Comparison of ENCODE assay signal across 26 mouse cellular contexts in the genomic region with DNA sequence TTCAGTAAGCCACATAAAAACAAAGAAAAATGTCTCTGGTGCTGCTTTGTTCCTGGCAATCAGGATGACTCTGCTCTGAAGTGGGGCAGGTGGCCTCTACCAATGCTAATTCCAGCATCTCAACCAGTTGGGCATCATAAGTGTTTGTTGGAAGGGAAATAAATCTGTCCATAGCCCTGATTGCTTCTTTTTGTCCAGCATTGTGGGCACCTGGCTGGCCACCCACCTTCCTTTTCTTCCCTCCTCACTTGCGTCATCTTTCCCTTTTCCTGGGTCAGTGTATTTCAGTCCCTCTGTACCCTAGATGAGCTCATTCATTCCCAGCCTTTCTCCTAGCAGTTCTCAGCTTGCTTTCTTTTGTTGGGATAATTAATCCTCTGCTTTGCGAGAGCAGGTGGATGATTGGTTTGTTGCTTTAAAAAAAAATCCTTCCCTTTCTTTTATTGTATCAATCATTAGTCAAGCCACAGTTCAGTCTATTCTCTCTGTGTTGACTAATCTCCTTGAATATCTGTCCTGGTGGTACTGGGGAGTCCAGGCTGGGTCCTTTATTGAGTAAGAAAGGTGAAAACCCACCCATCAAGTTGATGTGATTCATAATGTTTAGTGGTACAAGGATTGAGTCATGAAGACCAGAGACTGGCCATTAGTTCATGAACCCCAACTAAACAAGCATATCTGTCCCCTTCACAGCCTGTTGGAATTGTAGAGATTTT.
DNase-seq lines count a peak whose midpoint lies in the region; ATAC-seq and TF ChIP-seq lines count a peak whose summit lies in the region.
"Had no signal": no experiment of that assay in that cellular context is flagged by ENCODE, and none has a peak within 500 bp of the region (broad histone marks: within the 10 kb centered on the region; RNA-seq: fewer than 3 reads in every experiment).

No protein-coding gene starts in this region.

- no peaks in the 10 kb centered on the region for H3K36me3 ChIP-seq in forebrain, embryonic 11.5 days (ENCODE audit: control insufficient read depth, insufficient read depth, low read length)
- H3K36me3 ChIP-seq: embryonic facial prominence, embryonic 12.5 days; hindbrain, embryonic 10.5 days had no signal

- peak; percentile 87 for ATAC-seq in forebrain, embryonic 11.5 days (replicated peaks; ENCODE audit: low FRiP score)
- ATAC-seq: activated CD4-positive, CD25-positive, alpha-beta regulatory T cell, adult 4 months; CD4-positive, CD25-positive, alpha-beta regulatory T cell, adult 4 months; liver, postnatal 0 days; Patski had no signal

- no peaks in the 10 kb centered on the region for H3K9me3 ChIP-seq in forebrain, embryonic 11.5 days (ENCODE audit: control insufficient read depth, low read length)
- H3K9me3 ChIP-seq: embryonic facial prominence, embryonic 12.5 days; hindbrain, embryonic 10.5 days had no signal

- H3K9ac ChIP-seq in forebrain, embryonic 11.5 days (ENCODE audit: low read length), result no peak overlapping the region
- H3K9ac ChIP-seq: embryonic facial prominence, embryonic 12.5 days; liver, postnatal 0 days had no signal

- H3K27me3 ChIP-seq in forebrain, embryonic 11.5 days (ENCODE audit: control insufficient read depth, insufficient read depth, low read length), result no peaks in the 10 kb centered on the region
- H3K27me3 ChIP-seq: embryonic facial prominence, embryonic 12.5 days; Patski had no signal

- no peak overlapping the region for H3K4me2 ChIP-seq in forebrain, embryonic 11.5 days (ENCODE audit: low read depth, low read length, severe bottlenecking)
- H3K4me2 ChIP-seq: embryonic facial prominence, embryonic 12.5 days had no signal

- TF ChIP-seq CTCF in olfactory bulb, adult 2 months (IDR thresholded peaks at IDR 0.05; ENCODE audit: insufficient read depth, low read depth, low read length), result no peak

- 5% methylated on average over 2 of the region's 2 CpGs for WGBS in forebrain, embryonic 11.5 days
- WGBS in olfactory bulb, adult 2 months, result 37% methylated on average over 2 of the region's 2 CpGs

- H3K4me1 ChIP-seq in forebrain, embryonic 11.5 days (replicated peaks; ENCODE audit: control insufficient read depth, insufficient read depth, low read length), result peaks cover 4% of the 10 kb centered on the region; the same call in 1 of the 2 replicates
- peaks cover 2% of the 10 kb centered on the region; the same call in 1 of the 2 replicates for H3K4me1 ChIP-seq in olfactory bulb, adult 2 months (ENCODE audit: control insufficient read depth, insufficient read depth, low read length)
- H3K4me1 ChIP-seq: embryonic facial prominence, embryonic 12.5 days had no signal

- DNase-seq in heart, adult 11 months, result peak; percentile 37
- no peak for DNase-seq in heart, postnatal 4 days
- peak; percentile 23 for DNase-seq in retina, postnatal 1 day
- DNase-seq in retina, embryonic 14.5 days (ENCODE audit: low spot score), result no peak
- peak; percentile 55 for DNase-seq in forebrain, embryonic 11.5 days (ENCODE audit: low spot score)
- DNase-seq in lung, postnatal 36 days, result no peak
- no peak for DNase-seq in adrenal gland, adult 8-10 months
- DNase-seq: adrenal gland, postnatal 25 days; cerebellum, adult 18-20 months; cerebellum, postnatal 25 days; gastrocnemius, postnatal 36 days; kidney, adult 2 months; kidney, postnatal 25 days; left cerebral cortex, postnatal 4 days; liver, postnatal 0 days; lung, postnatal 10 days; thymus, adult 18-20 months; thymus, postnatal 4 days had no signal

- no peak for TF ChIP-seq POLR2A in olfactory bulb, adult 2 months (IDR thresholded peaks at IDR 0.05; ENCODE audit: insufficient read depth, low read depth, low read length)

- no peak overlapping the region for H3K4me3 ChIP-seq in forebrain, embryonic 11.5 days (ENCODE audit: low read depth, low read length)
- H3K4me3 ChIP-seq in olfactory bulb, adult 2 months (ENCODE audit: insufficient read depth, low read depth, low read length), result no peak overlapping the region
- H3K4me3 ChIP-seq: embryonic facial prominence, embryonic 12.5 days; erythroblast, embryonic 14.5 days; hindbrain, embryonic 10.5 days; left cerebral cortex, adult 2 months had no signal

- H3K27ac ChIP-seq in forebrain, embryonic 11.5 days (ENCODE audit: low read depth, low read length), result no peak overlapping the region
- H3K27ac ChIP-seq in olfactory bulb, adult 2 months (ENCODE audit: insufficient read depth, low read depth, low read length), result peak overlapping the region; percentile 61
- H3K27ac ChIP-seq: embryonic facial prominence, embryonic 12.5 days; hindbrain, embryonic 10.5 days had no signal

Comparison
In these comparisons a context has a peak if more than half of its experiments do, and no peak if none do; other contexts are left out.
1. DNase-seq: peak in heart, adult 11 months (single experiment), retina, postnatal 1 day (single experiment) and forebrain, embryonic 11.5 days (single experiment); none in heart, postnatal 4 days (single experiment), retina, embryonic 14.5 days (single experiment), lung, postnatal 36 days (single experiment) and adrenal gland, adult 8-10 months (single experiment).